Mouse (Mus musculus) midbrain, embryonic 16.5 days (tissue): ENCODE data around the gene Tarbp2. TPM values are rescaled to one million over a fixed set of nuclear protein-coding genes. Genes with fewer than 3 reads are reported as not detected.

Source experiments
- ATAC-seq: fragments of 200-750 bp; cut with Nextera tagmentation; 2 replicates; pipeline ENCODE4 v1.8.0; 2017; ENCODE audit warnings: moderate TSS enrichment
- H3K27ac ChIP-seq: fragments of 300-500 bp; sonication (generic); 2 replicates; pipeline ENCODE4 v1.5.1; 2014; ENCODE audit warnings: mild to moderate bottlenecking, low read length, mixed read lengths
- H3K27me3 ChIP-seq: fragments of 300-500 bp; sonication (generic); 2 replicates; pipeline ENCODE4 v1.6.1; 2014; ENCODE audit warnings: low read depth, low read length, mixed read lengths; ENCODE audit not compliant: control insufficient read depth, insufficient read depth
- H3K36me3 ChIP-seq: fragments of 300-500 bp; sonication (generic); 2 replicates; pipeline ENCODE4 v1.6.1; 2014; ENCODE audit warnings: mild to moderate bottlenecking, low read length, moderate library complexity, mixed read lengths; ENCODE audit not compliant: control insufficient read depth, insufficient read depth
- H3K4me1 ChIP-seq: fragments of 300-500 bp; sonication (generic); 2 replicates; pipeline ENCODE4 v1.6.1; 2014; ENCODE audit warnings: mild to moderate bottlenecking, low read length, mixed read lengths; ENCODE audit not compliant: control insufficient read depth, insufficient read depth
- H3K4me2 ChIP-seq: fragments of 300-500 bp; sonication (generic); 2 replicates; pipeline ENCODE4 v1.6.1; 2014; ENCODE audit warnings: mild to moderate bottlenecking, low read length, mixed read lengths
- H3K4me3 ChIP-seq: fragments of 300-500 bp; sonication (generic); 2 replicates; pipeline ENCODE4 v1.5.1; 2014; ENCODE audit warnings: low read depth, mild to moderate bottlenecking, low read length, moderate library complexity, mixed read lengths
- H3K9ac ChIP-seq: fragments of 300-500 bp; sonication (generic); 2 replicates; pipeline ENCODE4 v1.6.1; 2014; ENCODE audit warnings: low read depth, low read length, mixed read lengths
- H3K9me3 ChIP-seq: fragments of 300-500 bp; sonication (generic); replicated peaks from 2 replicates; pipeline ENCODE4 v1.6.1; 2014; ENCODE audit warnings: mild to moderate bottlenecking, low read length, mixed read lengths; ENCODE audit not compliant: control insufficient read depth, poor library complexity, severe bottlenecking
- WGBS: fragments of 180-500 bp; shearing (Covaris S2); extraction: QIAGEN DNeasy Blood & Tissue Kit; methylation state at CpG from one replicate; pipeline ENCODE4 v1.1.7; 2014; 5-methylcytosine and 5-hydroxymethylcytosine counted together
- polyA plus RNA-seq: library from polyadenylated mRNA; unstranded; fragments of >200 nt; fragmentation: Nextera tagmentation; extraction: Ambion mirVana; gene quantifications from 2 replicates; pipeline ENCODE4 v1.2.1, GENCODE M21; 2015

Gene Tarbp2
- polyA plus RNA-seq, 1 experiment from 2014 or later: 105 TPM

DNA sequence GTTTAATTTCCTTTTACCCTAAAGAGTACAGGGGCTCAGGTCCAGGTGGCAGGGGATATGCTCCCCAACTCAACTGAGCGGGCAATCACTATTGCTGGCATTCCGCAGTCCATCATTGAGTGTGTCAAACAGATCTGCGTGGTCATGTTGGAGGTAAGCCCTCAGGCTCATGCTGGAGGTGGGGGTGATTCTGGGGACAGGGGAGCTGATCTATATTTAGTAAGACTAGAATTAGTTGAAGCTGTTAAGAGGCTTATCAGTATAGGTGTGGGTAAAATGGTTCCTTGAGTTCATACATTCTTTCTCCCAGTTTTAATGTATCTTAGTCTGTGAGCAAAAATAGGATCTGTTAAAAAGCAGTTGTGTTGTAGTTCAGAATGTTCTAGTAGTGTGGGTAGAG lies 34.9 kb upstream of the Tarbp2 start:
- no peaks in the 10 kb centered on the region for H3K4me1 ChIP-seq
- no peak overlapping the region for H3K4me3 ChIP-seq
- no peaks in the 10 kb centered on the region for H3K9me3 ChIP-seq
- no peaks in the 10 kb centered on the region for H3K27me3 ChIP-seq
- no peak for ATAC-seq
- H3K9ac ChIP-seq: no peak overlapping the region
- H3K27ac ChIP-seq: no peak overlapping the region
- no peak overlapping the region for H3K4me2 ChIP-seq
- WGBS: 93% methylated on average over 3 of the region's 3 CpGs
- H3K36me3 ChIP-seq: peaks cover 39% of the 10 kb centered on the region

- H3K9ac ChIP-seq: no peak overlapping the region
- WGBS: 90% methylated on average over 12 of the region's 12 CpGs
- H3K9me3 ChIP-seq: no peaks in the 10 kb centered on the region
- H3K4me2 ChIP-seq: no peak overlapping the region
- no peaks in the 10 kb centered on the region for H3K27me3 ChIP-seq
- H3K4me3 ChIP-seq: no peak overlapping the region
- no peaks in the 10 kb centered on the region for H3K4me1 ChIP-seq
- H3K27ac ChIP-seq: no peak overlapping the region
- ATAC-seq: no peak
- peaks cover 43% of the 10 kb centered on the region for H3K36me3 ChIP-seq
These were observed 32.1 kb upstream of the Tarbp2 start for GRCm38 (mm10) chr15:102485853-102486252.

DNA sequence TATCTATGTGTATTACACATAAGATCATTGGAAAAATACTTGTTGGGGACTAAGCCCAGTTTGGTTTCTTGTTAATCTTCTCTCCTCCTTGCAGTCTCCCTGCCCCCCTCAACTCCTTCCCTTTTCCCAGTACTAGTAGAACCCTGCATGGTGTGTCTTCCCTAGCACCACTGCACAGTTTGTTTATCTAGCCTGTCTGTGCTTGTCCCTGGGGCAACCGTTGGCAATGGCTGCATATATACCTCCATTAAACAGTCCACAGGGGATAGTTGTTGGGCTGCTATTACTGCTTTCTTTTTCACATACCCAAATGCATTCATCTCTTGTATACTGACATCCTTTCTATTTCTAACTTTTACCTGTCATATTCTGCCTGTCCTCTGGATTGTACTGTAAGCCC lies 30.3 kb upstream of the Tarbp2 start:
- H3K27ac ChIP-seq: no peak overlapping the region
- no peaks in the 10 kb centered on the region for H3K27me3 ChIP-seq
- no peaks in the 10 kb centered on the region for H3K9me3 ChIP-seq
- no peak overlapping the region for H3K9ac ChIP-seq
- 81% methylated on average over 1 of the region's 1 CpGs for WGBS
- H3K4me1 ChIP-seq: no peaks in the 10 kb centered on the region
- H3K4me3 ChIP-seq: no peak overlapping the region
- peaks cover 42% of the 10 kb centered on the region for H3K36me3 ChIP-seq
- H3K4me2 ChIP-seq: no peak overlapping the region
- no peak for ATAC-seq

- no peak overlapping the region for H3K9ac ChIP-seq
- ATAC-seq: no peak
- H3K4me2 ChIP-seq: no peak overlapping the region
- H3K27me3 ChIP-seq: no peaks in the 10 kb centered on the region
- H3K27ac ChIP-seq: no peak overlapping the region
- no peaks in the 10 kb centered on the region for H3K4me1 ChIP-seq
- H3K9me3 ChIP-seq: no peaks in the 10 kb centered on the region
- peaks cover 46% of the 10 kb centered on the region for H3K36me3 ChIP-seq
- H3K4me3 ChIP-seq: no peak overlapping the region
- WGBS: 88% methylated on average over 3 of the region's 3 CpGs
These were observed 19.7 kb upstream of the Tarbp2 start for GRCm38 (mm10) chr15:102498322-102498721.

- H3K9ac ChIP-seq: no peak overlapping the region
- H3K36me3 ChIP-seq: peaks cover 46% of the 10 kb centered on the region
- no peaks in the 10 kb centered on the region for H3K4me1 ChIP-seq
- no peak overlapping the region for H3K27ac ChIP-seq
- no peaks in the 10 kb centered on the region for H3K27me3 ChIP-seq
- 74% methylated on average over 3 of the region's 3 CpGs for WGBS
- H3K4me3 ChIP-seq: no peak overlapping the region
- no peak overlapping the region for H3K4me2 ChIP-seq
- H3K9me3 ChIP-seq: no peaks in the 10 kb centered on the region
- no peak for ATAC-seq
These were observed 18.6 kb upstream of the Tarbp2 start for GRCm38 (mm10) chr15:102499370-102499769.

GRCm38 (mm10) chr15:102499851-102500250 lies 18.1 kb upstream of the Tarbp2 start:
- 92% methylated on average over 6 of the region's 6 CpGs for WGBS
- Histone ChIP-seq H3K36me3 (peaks cover 50% of the 10 kb centered on the region), H3K4me1 (no peaks in the 10 kb centered on the region), H3K9ac (no peak overlapping the region), H3K9me3 (no peaks in the 10 kb centered on the region), H3K27ac (no peak overlapping the region), H3K4me3 (no peak overlapping the region), H3K27me3 (no peaks in the 10 kb centered on the region), H3K4me2 (no peak overlapping the region)
- ATAC-seq: no peak

DNA sequence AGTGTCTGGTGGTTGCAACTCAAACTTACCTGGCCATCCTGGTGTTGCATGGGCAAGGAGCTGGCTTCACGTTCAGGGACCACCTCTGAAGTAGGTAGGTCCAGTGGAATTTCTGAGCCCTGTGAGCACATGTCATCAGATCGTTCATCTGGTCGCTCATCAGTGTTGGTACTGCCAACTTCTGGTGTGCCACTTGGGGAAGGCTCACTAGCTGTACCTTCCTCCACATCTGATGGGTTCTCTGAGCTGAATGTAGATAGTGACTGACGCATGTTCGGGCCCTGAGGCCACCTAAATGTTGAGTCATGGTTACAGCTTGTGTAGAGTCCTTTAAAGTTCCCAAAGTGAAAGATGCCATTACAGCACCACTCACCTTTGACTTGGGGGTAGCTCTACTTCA lies 17.5 kb upstream of the Tarbp2 start:
- H3K4me3 ChIP-seq: no peak overlapping the region
- ATAC-seq: no peak
- H3K9me3 ChIP-seq: no peaks in the 10 kb centered on the region
- H3K27me3 ChIP-seq: no peaks in the 10 kb centered on the region
- H3K4me2 ChIP-seq: no peak overlapping the region
- peaks cover 53% of the 10 kb centered on the region for H3K36me3 ChIP-seq
- H3K27ac ChIP-seq: no peak overlapping the region
- WGBS: 96% methylated on average over 5 of the region's 5 CpGs
- no peaks in the 10 kb centered on the region for H3K4me1 ChIP-seq
- no peak overlapping the region for H3K9ac ChIP-seq

GRCm38 (mm10) chr15:102501084-102501814 lies 16.7 kb upstream of the Tarbp2 start:
- peak; percentile 18; the same call in 1 of the 2 replicates for ATAC-seq
- whole genome bisulfite sequencing: 91% methylated on average over 19 of the region's 19 CpGs

DNA sequence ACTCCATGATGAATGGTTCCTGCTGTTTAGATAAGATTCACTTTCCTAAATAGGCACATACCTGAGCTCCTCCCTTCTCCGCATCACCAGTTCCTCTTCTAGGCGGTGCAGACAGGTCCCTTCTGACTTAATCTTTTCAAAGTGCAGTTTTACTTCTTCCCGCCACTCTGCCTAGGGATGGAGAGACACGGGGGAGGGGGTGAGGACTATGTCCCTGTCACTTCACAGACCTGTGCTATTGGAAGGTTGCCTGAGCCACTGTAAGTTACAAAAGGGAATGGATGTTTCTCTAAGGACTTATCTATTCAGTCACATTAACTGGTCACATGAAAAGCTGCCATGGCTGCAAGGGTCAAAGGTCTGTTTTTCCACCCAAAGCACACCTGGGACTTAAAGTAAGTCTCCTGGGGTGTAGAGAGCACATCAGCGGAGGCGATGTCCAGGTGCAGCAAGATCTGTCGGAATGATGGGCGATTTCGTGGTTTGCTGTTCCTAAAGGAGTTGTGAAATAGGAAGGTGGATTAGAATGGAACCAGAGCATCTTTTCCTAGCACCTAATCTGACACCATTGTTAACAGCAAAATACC lies 15.6 kb upstream of the Tarbp2 start:
- no peaks in the 10 kb centered on the region for H3K27me3 ChIP-seq
- no peak overlapping the region for H3K9ac ChIP-seq
- H3K9me3 ChIP-seq: no peaks in the 10 kb centered on the region
- no peak overlapping the region for H3K4me2 ChIP-seq
- ATAC-seq: no peak
- H3K4me3 ChIP-seq: no peak overlapping the region
- WGBS: 81% methylated on average over 9 of the region's 9 CpGs
- H3K4me1 ChIP-seq: no peaks in the 10 kb centered on the region
- peaks cover 51% of the 10 kb centered on the region for H3K36me3 ChIP-seq
- no peak overlapping the region for H3K27ac ChIP-seq

More at GRCm38 (mm10) chr15:102501084-102501814, 16.7 kb upstream of the Tarbp2 start:
- no peak overlapping the region for H3K4me3 ChIP-seq
- H3K27me3 ChIP-seq: no peaks in the 10 kb centered on the region
- peaks cover 54% of the 10 kb centered on the region for H3K36me3 ChIP-seq
- no peak overlapping the region for H3K4me2 ChIP-seq
- no peak overlapping the region for H3K9ac ChIP-seq
- H3K27ac ChIP-seq: no peak overlapping the region; the same call in 1 of the 2 replicates
- H3K9me3 ChIP-seq: no peaks in the 10 kb centered on the region
- no peaks in the 10 kb centered on the region for H3K4me1 ChIP-seq
